In the genomic region with DNA sequence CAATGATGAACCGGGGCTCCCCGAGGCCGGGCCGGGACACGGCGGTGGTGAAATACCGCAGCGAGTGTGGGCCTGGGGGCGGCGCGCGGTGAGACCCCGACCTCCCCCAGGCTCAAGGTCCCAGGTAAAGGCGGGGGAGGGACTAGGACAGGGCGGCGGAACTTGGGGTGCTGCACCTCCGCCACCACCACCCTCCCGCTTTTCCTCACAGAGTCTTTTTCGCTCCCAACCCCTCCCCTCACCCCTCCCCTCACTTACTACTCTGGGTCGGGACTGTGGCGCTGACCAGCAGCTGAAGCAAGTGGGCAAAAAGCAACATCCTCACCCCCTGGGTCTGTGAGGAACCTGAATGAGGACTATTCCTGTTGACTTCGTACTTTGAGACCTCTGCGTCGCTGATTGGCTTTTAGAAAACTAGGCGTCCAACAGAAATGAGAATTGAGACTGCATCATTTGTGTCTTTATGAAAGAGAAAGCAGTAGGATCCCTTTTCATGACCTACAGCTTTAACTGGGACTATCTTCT, we compare ENCODE assay signal across 8 mouse cellular contexts. TPM values are rescaled to one million over a fixed set of nuclear protein-coding genes. Genes with fewer than 3 reads are reported as not detected.
DNase-seq lines count a peak whose midpoint lies in the region; ATAC-seq lines count a peak whose summit lies in the region.
"Not testable (repeated sequence)": the region's sequence is repeated elsewhere in the genome, so short reads cannot be mapped to it uniquely, and the experiment has no call there.

A gene (minus strand): TSS at position 505 of the 525 bp plus-strand sequence.

- peak within 1 kb of the TSS; percentile 57; the same call in 1 of the 2 replicates for H3K27ac ChIP-seq in embryonic facial prominence, embryonic 10.5 days (replicated peaks)
- not testable (repeated sequence) for H3K27ac ChIP-seq in intestine, embryonic 14.5 days (ENCODE audit: low read depth)

- DNase-seq in R1 (ENCODE audit: low read depth, low spot score), result peak; percentile 67
- DNase-seq in embryonic facial prominence, embryonic 10.5 days (ENCODE audit: low spot score), result peak; percentile 62
- peak; percentile 78 to 83 for DNase-seq in heart, adult 18-20 months
- peak; percentile 72 for DNase-seq in intestine, embryonic 14.5 days (ENCODE audit: low spot score)
- peak; percentile 10 for DNase-seq in left cerebral cortex, postnatal 4 days
- DNase-seq in retina, embryonic 14.5 days (ENCODE audit: low spot score), result peak; percentile 20
- not testable (repeated sequence) for DNase-seq in urinary bladder, adult 2 months (ENCODE audit: low spot score)

- H3K9me3 ChIP-seq in embryonic facial prominence, embryonic 10.5 days; intestine, embryonic 14.5 days (ENCODE audit: control insufficient read depth, low read length): not testable (repeated sequence)

- not testable (repeated sequence) for H3K36me3 ChIP-seq in embryonic facial prominence, embryonic 10.5 days (replicated peaks); intestine, embryonic 14.5 days (ENCODE audit: control insufficient read depth, insufficient read depth, low read length)

- H3K4me3 ChIP-seq in embryonic facial prominence, embryonic 10.5 days, result peak within 1 kb of the TSS; percentile 61
- peak within 1 kb of the TSS; percentile 39 for H3K4me3 ChIP-seq in intestine, embryonic 14.5 days (ENCODE audit: low read depth, low read length)

- ATAC-seq in intestine, embryonic 14.5 days (replicated peaks; ENCODE audit: low FRiP score, low TSS enrichment, low read depth), result peak; percentile 30; the same call in 1 of the 2 replicates
- ATAC-seq in megakaryocyte, adult 5-6 weeks (ENCODE audit: poor library complexity, severe bottlenecking), result peak; percentile 86

- not testable (repeated sequence) for H3K4me1 ChIP-seq in embryonic facial prominence, embryonic 10.5 days; intestine, embryonic 14.5 days (replicated peaks; ENCODE audit: control insufficient read depth, insufficient read depth, low read length)

- H3K27me3 ChIP-seq in embryonic facial prominence, embryonic 10.5 days (replicated peaks; ENCODE audit: low read depth, poor library complexity, severe bottlenecking), result peaks cover 25% of the 10 kb centered on the region
- not testable (repeated sequence) for H3K27me3 ChIP-seq in intestine, embryonic 14.5 days (replicated peaks; ENCODE audit: control insufficient read depth, insufficient read depth, low read length)

- under 1% methylated on average over 25 of the region's 25 CpGs for WGBS in embryonic facial prominence, embryonic 10.5 days
- WGBS in intestine, embryonic 14.5 days, result under 1% methylated on average over 25 of the region's 25 CpGs

- intact Hi-C loops in left cerebral cortex, postnatal 4 days (cut with DNase I), result not testable (repeated sequence)

- 0 out of 2 replicates have a peak within 1 kb of the TSS, but pooled peaks have one; percentile 30 for H3K9ac ChIP-seq in intestine, embryonic 14.5 days (ENCODE audit: low read length)

- H3K4me2 ChIP-seq in intestine, embryonic 14.5 days (ENCODE audit: low read length), result peak within 1 kb of the TSS; percentile 79

RNA-seq across cellular contexts. Expression of the gene that starts here (rescaled TPM):
- 1.8 and 2.3 TPM in 2 replicates for polyA plus RNA-seq in embryonic facial prominence, embryonic 10.5 days (2016; fragmentation: Nextera tagmentation; extraction: Ambion mirVana)
- total RNA-seq in heart, adult 18-20 months (2021), result 10 to 100 TPM; 31.7 to 56.7 TPM
- polyA plus RNA-seq in intestine, embryonic 14.5 days (2014; fragmentation: Nextera tagmentation; extraction: Ambion mirVana), result 4.9 and 5.7 TPM in 2 replicates
- total RNA-seq in left cerebral cortex, postnatal 4 days (2021), result 1 to 10 TPM; 2.4 to 3.0 TPM
- total RNA-seq in megakaryocyte, adult 5-6 weeks (2015), result 211 and 216 TPM in 2 replicates
- 185 and 224 TPM in 2 replicates for total RNA-seq in megakaryocyte, adult 5-6 weeks (2017)
- polyA plus RNA-seq in urinary bladder, adult 2 months (2012; rRNA removed), result 189 and 190 TPM in 2 replicates

Comparison
In these comparisons a context has a peak if more than half of its experiments do, and no peak if none do; other contexts are left out.
1. RNA of the gene that starts here (total RNA-seq): 185 to 224 TPM in megakaryocyte, adult 5-6 weeks and 31.7 to 56.7 TPM in heart, adult 18-20 months; 2.4 to 3.0 TPM in left cerebral cortex, postnatal 4 days; every median in the first group is over 4 times any median in the second.
2. RNA of the gene that starts here (polyA plus RNA-seq): 189 to 190 TPM in urinary bladder, adult 2 months; 4.9 to 5.7 TPM in intestine, embryonic 14.5 days and 1.8 to 2.3 TPM in embryonic facial prominence, embryonic 10.5 days; every median in the first group is over 10 times any median in the second.